Mouse (Mus musculus): ENCODE results near the gene Srp9.

Srp9 gene

DNA sequence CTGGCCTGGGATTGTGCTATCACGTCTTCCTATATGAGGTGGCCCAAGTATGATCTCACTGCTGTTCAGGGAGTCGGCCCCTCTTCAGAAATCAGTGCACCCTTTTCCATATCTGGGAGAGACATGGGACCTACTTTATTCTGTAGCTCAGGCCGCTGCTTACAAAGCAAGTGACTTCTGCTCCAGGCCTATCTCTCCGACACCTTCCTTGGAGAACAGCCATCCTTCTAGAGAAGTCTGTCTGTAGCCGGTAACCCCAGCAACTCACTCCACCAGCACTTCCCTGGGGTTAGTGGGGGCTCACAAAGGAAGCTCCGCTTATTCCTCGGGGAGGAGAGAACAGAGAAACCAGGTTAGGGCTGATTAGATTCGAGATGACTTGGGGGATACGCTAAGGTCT lies 17.3 kb upstream of the Srp9 start:
- DNase-seq: no peak

DNA sequence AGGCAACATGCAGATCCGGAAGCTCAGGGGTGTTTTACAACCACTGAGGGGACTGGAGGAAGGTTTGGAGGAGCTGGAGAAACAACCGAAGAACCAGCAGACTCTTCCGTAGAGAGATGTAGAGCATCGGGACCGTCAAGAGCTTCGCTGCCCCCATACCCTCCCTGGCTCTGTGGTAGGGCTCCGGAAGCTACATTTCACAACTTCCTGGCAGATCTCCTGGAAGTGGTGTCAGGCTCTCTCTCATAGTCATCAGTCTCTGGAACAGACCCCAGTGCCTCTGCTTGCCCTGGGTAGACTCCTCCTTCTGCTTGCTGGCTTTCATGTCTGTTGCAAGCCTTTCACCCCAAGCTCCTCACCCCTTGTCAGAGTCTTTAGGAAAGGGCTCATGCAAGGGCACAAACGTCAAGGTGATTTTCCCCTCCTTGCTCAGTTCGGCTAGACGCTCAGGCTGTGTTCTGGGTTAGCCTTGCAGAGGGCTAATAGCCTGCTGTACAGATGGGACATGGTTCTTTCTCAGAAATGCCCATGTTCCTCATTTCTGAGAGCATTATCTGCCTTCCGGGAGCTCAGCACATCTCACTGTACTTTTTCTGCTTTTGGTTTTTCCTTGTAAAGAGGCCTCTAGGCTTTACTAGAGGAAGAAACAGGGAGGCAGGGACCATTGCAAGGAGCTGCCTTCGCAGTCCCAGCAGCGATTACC lies 16.0 kb upstream of the Srp9 start:
- no peak for DNase-seq

DNA sequence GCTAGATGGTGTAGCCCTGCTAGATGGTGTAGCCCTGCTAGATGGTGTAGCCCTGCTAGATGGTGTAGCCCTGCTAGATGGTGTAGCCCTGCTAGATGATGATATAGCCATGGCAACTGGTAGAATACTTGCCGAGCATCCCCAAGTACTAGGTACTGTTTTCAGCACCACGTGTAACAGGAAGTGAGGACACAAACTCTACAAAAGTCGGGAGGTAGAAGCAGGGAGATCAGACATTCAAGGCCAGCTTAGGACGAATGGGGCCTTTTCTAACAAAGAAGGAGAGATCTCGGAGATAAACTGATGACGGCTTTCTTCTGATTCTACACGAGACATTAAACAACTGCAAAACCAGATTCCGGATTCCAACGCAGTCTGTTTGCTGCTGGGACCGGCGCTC lies 14.4 kb upstream of the Srp9 start:
- DNase-seq: no peak

DNA sequence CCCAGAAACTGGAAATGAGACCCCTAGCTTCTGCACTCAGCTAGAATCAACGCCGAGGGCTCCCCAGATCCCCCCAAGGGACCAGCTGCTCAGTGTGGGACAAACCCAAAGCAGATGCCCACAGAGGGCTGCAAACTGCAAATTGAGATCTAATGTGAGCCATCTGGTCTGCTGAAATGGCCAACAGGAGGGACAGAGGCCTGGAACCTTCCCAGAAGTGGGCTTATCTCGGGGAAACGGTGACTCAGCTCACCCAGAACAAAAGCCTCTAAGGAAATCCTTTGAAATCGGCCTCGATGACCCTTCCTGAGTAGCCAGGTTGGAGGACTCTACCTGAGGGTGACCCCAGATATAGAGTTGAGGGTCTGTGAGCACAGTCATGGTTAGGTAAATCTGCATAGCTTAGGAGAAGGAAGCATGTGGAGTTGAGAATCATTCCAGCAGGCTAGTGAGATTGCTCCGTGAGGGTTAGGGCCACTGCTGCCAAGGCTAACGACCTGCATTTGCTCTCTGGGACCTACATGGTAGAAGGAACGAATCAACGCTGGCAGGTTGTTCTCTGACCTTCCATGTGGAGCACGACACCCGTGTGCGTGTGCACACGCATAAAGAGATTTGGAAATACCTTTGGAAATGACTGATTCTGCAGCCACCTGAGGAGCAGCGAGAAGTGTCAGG lies 13.7 kb upstream of the Srp9 start:
- DNase-seq: peak; percentile 45

DNA sequence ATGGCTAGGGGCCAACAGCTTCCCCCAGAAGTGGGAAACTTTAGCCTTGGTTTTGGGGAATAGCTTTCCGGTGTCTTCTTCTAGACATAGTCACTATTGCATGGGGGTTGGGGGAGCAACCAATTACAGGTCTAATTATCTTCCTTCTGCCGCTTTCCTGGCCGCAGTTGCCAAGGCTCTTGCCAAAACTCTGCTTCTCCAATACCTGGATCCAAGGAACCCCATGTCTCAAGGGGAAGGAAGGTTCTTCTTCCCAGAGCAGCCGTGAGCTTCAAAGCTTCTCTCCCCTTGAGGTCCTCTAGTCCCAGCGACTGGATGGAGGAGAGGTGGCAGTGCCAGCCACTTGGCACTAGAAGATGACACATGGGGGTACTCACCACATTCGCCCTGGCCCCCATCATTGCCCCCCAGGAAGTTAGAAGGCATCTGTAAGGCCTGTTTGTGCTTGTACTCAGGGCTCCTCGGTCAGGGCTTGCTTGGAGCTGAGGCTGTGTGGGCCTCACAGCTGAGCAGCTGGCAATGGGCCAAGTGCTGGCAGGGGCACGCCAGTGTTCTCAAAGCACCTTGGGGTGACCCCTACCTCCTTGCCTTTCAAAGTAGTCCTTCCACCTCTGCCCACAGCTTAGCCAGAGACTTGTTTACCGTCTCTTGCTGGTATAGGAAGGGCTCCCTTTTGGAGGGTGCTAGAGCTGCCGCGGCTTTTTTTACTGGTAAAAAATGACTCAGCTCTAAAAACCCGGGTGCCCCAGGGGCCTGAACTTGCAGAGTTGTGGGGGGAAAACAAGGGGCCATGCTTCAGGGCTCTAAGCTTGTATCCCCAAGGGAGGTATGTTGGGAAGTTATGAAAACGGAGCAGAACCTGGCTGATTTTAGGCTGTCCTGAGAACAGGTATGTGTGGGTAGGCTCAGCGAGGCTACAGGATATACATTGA lies 12.9 kb upstream of the Srp9 start:
- peak; percentile 27 for DNase-seq

DNA sequence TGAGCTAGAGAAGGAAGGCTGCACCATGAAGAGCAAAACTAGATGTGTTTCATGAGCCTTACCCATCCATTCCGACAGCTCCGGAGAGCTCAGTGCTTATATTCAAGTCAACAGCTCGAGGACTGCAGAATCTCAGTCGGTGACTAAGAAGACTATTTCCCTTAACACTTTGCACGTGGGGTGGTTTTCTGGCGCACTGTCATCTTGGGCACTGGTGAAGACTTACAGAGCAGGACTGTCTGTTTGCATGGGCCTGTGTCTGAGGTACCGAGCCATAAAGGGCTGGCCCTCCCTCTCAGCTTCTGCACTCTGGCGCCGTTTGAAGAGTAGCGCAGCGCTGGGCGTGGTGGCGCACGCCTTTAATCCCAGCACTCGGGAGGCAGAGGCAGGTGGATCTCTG lies 12.2 kb upstream of the Srp9 start:
- no peak for DNase-seq

DNA sequence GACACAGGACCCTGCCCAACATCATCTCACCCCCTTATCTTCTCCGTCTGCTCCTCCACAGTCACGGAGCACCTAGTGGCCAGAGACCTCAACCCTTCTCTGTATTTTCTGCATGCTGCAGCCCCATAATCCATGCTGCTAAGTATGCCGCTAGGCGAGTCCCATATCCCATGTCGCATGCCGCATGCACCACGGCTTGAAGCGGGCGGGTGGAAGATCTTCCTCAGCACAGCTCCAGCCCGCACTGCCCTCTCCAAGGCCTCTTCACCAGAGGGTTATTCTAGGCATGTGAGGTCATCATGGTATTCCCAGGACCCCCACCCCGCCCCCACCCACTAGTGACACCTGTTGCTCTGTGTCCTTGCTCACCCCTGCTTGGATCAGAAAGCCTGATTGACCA lies 11.4 kb upstream of the Srp9 start:
- DNase-seq: no peak

DNA sequence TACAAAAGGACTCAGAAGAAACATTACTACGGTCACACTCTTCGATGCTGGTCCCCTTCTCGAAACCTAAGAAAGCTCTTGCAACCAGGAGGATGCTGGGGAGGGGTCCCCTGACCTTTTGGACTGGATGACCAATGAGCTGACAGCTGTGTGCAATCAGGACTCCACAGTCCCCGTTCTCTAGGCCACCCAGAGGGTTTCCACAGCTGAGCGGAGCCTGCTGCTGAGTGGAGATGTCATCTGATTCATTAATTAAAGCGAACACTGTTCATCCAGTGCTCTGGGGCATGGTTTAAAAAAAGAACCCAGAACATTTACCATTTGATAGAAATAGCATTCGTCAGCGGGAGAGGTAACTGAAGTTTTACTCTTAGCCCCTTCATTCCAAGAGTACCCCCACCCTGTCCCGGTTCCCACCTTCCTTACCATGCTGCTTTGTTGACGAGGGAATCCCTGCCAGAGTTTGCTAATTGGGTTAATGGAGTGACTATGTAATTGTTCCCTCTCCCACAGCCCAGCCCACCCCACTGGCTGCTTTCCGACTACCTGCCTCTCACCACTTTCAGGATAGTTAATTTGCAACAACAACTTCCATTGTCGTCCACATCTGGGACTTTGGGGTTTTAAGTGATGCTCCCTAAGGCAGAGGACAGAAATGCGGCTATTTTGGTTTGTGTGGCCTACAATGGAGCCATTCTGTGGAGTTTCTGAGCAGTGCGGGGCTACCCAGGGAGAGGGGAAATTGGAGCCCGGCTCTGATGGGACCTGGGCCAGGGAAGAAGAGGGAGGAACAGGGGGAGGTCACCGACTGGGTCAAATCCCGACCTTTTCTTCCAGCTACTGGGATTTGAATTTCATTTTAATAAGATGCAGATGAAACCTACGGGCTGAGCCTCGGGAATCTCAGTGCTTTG lies 10.7 kb upstream of the Srp9 start:
- DNase-seq: no peak

DNA sequence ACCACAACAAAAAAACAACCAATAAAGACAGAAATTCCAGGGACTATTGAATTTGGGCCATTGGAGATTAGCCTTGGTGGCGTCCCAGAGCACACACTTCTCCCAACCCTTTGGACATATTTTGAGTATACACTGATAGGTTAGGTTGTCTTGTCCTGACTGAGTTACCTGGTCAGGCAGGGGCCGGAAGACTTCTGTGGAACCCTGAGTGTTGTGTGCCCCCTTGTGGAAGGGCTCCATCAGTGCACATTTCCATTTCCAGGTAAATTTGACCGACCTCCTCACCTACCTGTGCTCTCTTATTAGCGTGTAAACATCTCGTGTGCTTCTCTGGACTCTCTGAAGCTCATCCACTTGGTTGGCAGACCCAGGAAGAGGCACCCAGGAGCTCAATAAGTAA lies 9.3 kb upstream of the Srp9 start:
- peak; percentile 28 for DNase-seq

DNA sequence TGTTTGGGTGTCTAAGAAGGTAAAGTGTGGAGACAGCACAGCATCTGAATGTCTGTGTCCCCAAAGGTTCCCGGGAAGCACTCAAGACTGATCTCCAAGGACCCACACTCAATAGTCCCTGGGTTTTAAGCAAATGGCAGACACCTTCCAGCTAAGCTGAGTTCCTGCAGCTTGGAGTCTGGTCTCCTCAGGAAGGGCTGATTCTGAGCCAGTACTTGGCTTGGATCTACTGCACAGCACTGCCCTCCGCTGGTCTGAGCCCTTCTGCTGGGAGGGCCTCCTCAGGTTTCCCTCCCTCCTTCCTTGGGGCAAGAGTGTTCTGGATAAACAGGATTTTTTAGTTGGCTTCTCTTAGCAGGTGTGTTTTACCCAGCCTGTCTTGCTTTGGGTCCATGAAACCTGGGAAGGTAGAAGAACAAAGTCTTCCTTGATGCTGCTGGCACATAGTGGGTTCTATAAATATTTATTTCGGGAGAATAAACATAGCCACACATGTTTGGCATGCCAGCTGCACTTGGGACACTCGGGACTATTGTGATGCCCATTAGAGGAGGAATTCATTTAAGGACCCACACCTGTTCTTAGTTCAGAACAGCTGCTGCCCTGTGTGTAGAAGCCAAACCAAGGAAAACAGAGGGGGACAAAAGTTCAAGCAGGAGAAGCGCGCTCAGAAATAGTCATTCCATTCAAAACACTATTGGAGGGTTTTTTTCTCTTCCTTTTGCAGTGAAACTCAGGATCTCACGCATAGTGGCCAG lies 8.7 kb upstream of the Srp9 start:
- peak; percentile 30 for DNase-seq

DNA sequence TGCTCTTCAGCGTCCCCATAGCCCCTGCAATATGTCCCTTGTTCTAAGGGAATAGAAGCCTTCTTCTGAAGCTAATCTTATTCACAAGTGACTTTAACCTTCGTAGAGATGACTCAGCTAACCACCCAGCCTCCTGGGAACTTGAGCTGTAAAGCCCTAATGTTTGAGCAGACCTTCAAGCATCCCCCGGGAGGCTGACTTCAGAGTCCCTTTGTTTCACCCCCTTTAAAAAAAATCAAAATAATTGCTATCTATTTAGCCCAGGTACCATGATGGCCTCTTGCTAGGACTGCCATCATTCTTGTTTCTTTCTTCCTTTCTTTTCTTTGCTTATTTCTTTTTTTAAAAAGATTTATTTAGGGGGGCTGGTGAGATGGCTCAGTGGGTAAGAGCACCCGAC lies 2.1 kb upstream of the Srp9 start:
- no peak for DNase-seq

DNA sequence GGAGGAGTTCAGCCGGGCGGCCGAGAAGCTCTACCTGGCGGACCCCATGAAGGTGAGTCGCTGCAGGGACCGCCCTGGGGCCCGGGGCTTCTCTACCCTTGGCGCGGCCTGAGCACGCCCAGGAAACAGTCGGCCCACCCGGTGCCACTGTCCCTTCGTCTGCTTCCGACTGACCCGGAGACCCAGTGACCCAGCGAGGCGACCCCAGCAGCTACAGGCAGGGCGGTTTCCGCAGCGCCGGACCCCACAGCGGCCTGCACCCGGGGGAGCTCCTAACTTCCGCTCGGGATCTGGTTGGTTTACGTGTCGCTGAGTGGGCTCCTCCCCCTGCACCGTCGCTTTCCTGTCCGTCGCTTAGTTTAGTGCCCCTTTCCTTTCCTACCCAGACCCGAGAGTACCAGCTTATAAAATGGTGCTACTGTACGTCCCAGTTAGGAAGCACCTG lies 409 bp downstream of the Srp9 start:
- DNase-seq: peak; percentile 66

DNA sequence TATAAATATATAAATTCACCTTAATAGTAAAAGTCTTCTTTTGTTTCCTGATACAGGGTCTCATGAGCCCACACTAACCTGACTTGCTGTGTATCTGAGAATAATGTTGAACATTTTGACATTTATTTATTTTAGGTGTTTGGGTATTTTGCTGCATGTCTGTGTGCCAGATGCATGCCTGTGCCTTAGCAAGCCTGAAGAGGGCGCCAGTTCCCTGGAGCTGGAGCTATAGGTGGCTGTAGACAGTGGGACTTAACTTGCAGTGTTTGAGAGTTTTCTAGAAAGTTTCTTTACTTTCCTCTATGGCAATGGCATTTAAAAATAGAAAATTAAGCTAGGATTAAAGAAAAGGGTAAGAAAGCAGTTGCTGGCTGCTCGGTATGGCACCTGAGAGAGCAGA lies 6.3 kb downstream of the Srp9 start:
- no peak for DNase-seq

DNA sequence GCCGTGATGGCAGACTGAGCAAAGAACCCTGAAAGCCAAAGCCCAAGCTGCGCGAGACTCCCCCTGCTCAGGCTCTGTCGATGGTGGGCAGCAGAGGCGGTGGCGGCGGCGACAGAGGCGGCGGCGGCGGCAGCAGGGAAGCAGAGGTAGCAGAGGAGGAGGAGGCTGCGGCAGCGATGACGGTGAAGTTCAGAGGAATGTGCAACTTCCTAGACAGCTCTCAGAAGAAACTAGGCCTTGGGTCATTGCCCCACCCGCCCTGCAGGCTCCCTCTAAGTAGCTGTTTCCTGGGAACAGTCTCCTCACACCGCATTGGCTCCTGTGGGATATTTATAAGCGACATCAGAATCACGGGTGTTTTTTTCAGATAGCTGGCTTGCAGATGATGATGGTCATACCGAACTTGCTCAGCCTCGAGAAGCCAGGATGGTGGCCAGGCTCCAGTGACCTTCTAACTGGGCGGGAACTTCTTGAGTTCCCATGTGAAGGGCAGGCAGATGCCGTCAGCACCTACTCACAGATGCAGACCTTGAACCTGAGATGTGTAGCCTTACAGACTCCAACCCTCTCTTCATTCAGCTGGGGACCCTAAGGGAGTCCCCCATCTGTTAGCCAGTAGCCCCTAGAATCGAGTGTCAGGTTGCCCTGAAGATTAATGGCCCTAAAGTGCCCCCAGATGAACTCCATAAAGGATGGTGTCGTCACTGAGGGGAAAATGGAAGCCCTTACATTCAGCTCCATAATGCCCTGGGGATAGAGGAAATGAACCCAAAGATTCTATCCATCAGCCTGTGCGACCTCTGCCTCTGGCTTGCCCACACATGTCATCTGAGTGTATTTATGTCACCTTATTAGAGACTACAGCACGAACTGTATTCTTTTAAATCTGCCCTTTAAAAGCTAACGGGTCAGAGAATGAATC lies 12.9 kb downstream of the Srp9 start:
- no peak for DNase-seq

DNA sequence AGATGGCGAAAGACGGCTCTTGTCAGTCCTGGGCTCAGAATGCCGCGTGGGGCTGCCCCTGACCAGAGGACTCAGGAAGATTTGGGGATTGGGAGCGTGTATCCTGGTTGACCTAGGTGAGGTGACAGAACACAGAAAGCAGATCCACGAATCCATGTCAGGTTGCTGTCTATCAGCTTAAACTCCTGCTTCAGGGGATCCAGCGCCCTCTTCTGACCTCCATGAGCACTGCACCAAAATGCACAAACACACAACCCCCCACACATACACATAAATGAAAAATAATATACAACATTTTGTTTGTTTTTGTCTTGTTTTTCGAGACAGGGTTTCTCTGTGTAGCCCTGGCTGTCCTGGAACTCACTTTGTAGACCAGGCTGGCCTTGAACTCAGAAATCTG lies 13.6 kb downstream of the Srp9 start:
- DNase-seq: no peak

DNA sequence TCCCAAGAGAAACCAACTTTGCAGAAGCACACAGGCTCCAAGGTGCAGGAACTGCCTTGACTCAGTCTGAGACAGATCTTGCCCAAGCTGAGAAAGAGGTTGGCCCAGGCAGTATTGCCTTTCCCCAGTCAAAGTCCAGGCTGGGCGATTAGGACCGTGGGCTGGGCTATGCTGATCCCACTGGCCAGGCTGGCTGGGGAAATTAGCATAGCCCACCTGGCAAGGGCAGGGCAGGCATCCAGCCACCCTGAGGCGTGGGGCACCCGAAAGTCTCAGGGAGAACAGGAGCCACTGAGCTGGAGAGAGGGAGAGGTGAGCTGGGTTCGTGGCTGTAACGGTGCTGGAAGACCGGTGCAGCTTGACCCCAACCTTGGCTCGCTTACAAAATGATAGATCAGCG lies 15.4 kb downstream of the Srp9 start:
- no peak for DNase-seq

DNA sequence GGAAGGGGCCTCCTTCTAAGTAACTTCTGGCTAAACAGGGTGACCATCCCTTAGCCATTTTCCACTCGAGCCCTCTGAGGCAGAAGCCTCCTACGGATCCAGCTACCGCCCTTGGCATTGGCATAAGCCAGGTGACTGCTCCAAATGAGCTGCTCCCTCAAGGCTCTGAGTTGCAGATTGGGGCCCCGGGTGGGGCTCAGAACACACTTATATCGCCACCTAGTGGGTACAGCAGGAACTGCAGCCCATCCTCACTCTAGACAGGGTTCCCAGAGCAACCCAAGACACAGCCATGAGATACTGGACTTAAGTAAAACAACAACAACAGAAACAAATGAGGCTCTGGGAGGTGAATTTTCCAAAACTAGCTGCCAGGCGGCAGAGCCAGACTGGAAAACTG lies 15.8 kb downstream of the Srp9 start:
- DNase-seq: peak; percentile 78

DNA sequence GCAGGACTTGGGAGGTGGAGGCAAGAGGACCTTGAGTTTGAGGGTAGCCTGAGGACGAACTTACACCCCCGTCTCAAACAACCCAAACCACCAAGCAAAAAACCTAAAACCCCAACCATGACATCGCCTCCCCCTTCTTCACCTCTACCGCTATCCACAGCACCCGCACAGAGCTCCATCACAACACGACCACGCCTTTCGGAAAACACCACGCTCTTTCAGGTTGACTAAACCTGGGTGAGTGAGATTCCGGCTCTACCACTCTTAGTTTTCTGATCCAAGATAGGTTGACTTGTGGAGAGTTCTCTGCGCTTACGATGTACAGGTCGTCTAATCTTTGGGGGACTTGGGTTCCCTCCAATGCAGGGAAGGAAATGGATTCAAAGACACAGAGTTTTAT lies 18.2 kb downstream of the Srp9 start:
- DNase-seq: no peak

DNA sequence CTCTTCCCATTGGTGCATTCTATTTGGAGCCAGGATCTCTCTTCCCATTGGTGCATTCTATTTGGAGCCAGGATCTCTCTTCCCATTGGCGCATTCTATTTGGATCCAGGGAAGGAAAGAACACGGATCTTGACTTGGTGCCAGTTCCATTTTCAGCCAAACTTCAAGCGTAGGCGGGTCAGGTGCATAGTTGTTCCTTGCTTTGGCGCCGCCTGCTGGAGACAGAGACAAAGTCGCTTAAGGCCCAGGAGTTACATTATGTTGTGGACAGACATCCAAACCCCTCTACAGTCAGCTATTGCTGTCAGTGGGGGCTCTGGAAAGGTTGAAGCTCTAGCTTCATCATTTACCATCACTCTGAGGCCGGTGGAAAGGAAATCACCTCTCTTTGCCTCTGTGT lies 18.8 kb downstream of the Srp9 start:
- DNase-seq: no peak

DNA sequence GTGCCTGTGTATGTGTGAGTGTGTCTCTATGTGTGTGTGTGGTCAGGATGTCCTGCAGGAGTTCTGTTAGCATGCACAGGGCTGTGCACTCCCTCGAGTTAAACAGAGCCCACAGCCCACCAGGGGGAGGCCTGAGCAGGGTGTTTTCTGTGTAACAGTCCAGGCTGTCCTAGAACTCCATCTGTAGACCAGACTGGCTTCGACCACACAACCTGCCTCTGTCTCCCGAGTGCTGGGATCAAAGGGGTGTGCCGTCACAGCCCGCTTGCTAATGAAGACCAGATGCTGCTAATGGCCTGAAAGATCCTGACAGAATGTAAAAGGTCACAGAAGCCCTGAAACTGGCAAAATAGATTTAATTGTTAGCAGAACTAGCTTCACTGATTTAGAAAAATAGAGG lies 21.0 kb downstream of the Srp9 start:
- no peak for DNase-seq
